ENCODE assay signal across 18 mouse cellular contexts in genomic region chr3:34371418-34371817, GRCm38 (mm10).
"Had no signal": no experiment of that assay in that cellular context is flagged by ENCODE, and none has a peak within 500 bp of the region (broad histone marks: within the 10 kb centered on the region; RNA-seq: fewer than 3 reads in every experiment).

No protein-coding gene starts in this region.

- ATAC-seq: midbrain, embryonic 16.5 days had no signal

- DNase-seq: lung, embryonic 14.5 days; lung, postnatal 10 days; lung, postnatal 4 days; midbrain, embryonic 14.5 days; retina, postnatal 1 day; right cerebral cortex, adult 18-20 months; right cerebral cortex, postnatal 25 days; right cerebral cortex, postnatal 4 days; spleen, adult 18-20 months; thymus, adult 18-20 months; thymus, postnatal 14 days; thymus, postnatal 36 days had no signal

- H3K27ac ChIP-seq: midbrain, embryonic 10.5 days; midbrain, embryonic 12.5 days; neural tube, embryonic 13.5 days; neural tube, embryonic 15.5 days had no signal

- H3K4me3 ChIP-seq: midbrain, embryonic 10.5 days; midbrain, embryonic 12.5 days; myocyte; neural tube, embryonic 13.5 days; neural tube, embryonic 15.5 days had no signal

- H3K36me3 ChIP-seq: midbrain, embryonic 10.5 days; midbrain, embryonic 12.5 days; neural tube, embryonic 13.5 days; neural tube, embryonic 15.5 days had no signal

- H3K27me3 ChIP-seq: neural tube, embryonic 13.5 days; neural tube, embryonic 15.5 days had no signal

- H3K4me1 ChIP-seq: midbrain, embryonic 12.5 days; neural tube, embryonic 13.5 days; neural tube, embryonic 15.5 days had no signal

- H3K9ac ChIP-seq: lung, embryonic 14.5 days; midbrain, embryonic 12.5 days; neural tube, embryonic 13.5 days; neural tube, embryonic 15.5 days had no signal

- H3K4me2 ChIP-seq: lung, embryonic 14.5 days; midbrain, embryonic 12.5 days; neural tube, embryonic 13.5 days; neural tube, embryonic 15.5 days had no signal

- H3K9me3 ChIP-seq: midbrain, embryonic 10.5 days; midbrain, embryonic 12.5 days; neural tube, embryonic 13.5 days; neural tube, embryonic 15.5 days had no signal
